Mouse (Mus musculus) limb, embryonic 14.5 days (tissue): ENCODE results near the gene Ankrd63. TPM values are rescaled to one million over a fixed set of nuclear protein-coding genes. Genes with fewer than 3 reads are reported as not detected.

Experiments used
- ATAC-seq: fragments of 200-750 bp; cut with Nextera tagmentation; 2 replicates; pipeline ENCODE4 v1.8.0; 2017; ENCODE audit warnings: low read depth, moderate number of reproducible peaks, moderate TSS enrichment; ENCODE audit not compliant: low FRiP score
- DNase-seq: peaks from one replicate; pipeline ENCODE4 v3.0.0-alpha.2; 2015; ENCODE audit warnings: low spot score
- H3K27ac ChIP-seq: fragments of 300-500 bp; sonication (generic); replicated peaks from 2 replicates; pipeline ENCODE4 v1.5.1; 2014; ENCODE audit warnings: low read depth, mild to moderate bottlenecking, low read length, moderate library complexity, mixed read lengths
- H3K27me3 ChIP-seq: fragments of 300-500 bp; sonication (generic); 2 replicates; pipeline ENCODE4 v1.6.1; 2014; ENCODE audit warnings: low read length, mixed read lengths; ENCODE audit not compliant: control insufficient read depth, insufficient read depth
- H3K36me3 ChIP-seq: fragments of 300-500 bp; sonication (generic); 2 replicates; pipeline ENCODE4 v1.6.1; 2014; ENCODE audit warnings: mild to moderate bottlenecking, low read length, moderate library complexity, mixed read lengths; ENCODE audit not compliant: control insufficient read depth, insufficient read depth
- H3K4me1 ChIP-seq: fragments of 300-500 bp; sonication (generic); 2 replicates; pipeline ENCODE4 v1.6.1; 2014; ENCODE audit warnings: antibody characterized with exemption, low read length, mixed read lengths; ENCODE audit not compliant: control insufficient read depth, insufficient read depth
- H3K4me2 ChIP-seq: fragments of 300-500 bp; sonication (generic); replicated peaks from 2 replicates; pipeline ENCODE4 v1.6.1; 2014; ENCODE audit warnings: low read depth, mild to moderate bottlenecking, low read length, moderate library complexity; ENCODE audit not compliant: severe bottlenecking
- H3K4me3 ChIP-seq: fragments of 300-500 bp; sonication (generic); replicated peaks from 2 replicates; pipeline ENCODE4 v1.5.1; 2014; ENCODE audit warnings: low read length
- H3K9ac ChIP-seq: fragments of 300-500 bp; sonication (generic); 2 replicates; pipeline ENCODE4 v1.6.1; 2014; ENCODE audit warnings: mild to moderate bottlenecking, low read depth, low read length, moderate library complexity; ENCODE audit not compliant: severe bottlenecking
- H3K9me3 ChIP-seq: fragments of 300-500 bp; sonication (generic); 2 replicates; pipeline ENCODE4 v1.6.1; 2016; ENCODE audit warnings: low read length; ENCODE audit not compliant: control insufficient read depth
- POLR2A ChIP-seq: fragments of 200-500 bp; IDR thresholded peaks from 2 replicates; pipeline ENCODE4 v1.8.0; 2012; ENCODE audit warnings: inconsistent platforms, mild to moderate bottlenecking, moderate library complexity, borderline replicate concordance; ENCODE audit not compliant: insufficient read depth, insufficient read length; ENCODE audit errors: extremely low read depth
- WGBS: fragments of 180-500 bp; shearing (Covaris S2); extraction: QIAGEN DNeasy Blood & Tissue Kit; methylation state at CpG from one replicate; pipeline ENCODE4 v1.1.7; 2014; 5-methylcytosine and 5-hydroxymethylcytosine counted together
- polyA plus RNA-seq, 2 experiments: library from polyadenylated mRNA; depleted of rRNA in 1 of 2; stranded (reverse) in 1 of 2; unstranded in 1 of 2; fragments of >200 nt; fragmentation: Nextera tagmentation in 1 of 2; extraction: Ambion mirVana in 1 of 2; gene quantifications; 2 replicates each; pipeline versions ENCODE4 v1.2.1 to v1.2.3; 2012 to 2014

Gene Ankrd63
- polyA plus RNA-seq, 2 experiments = 0.10 TPM; not detected in 1

DNA sequence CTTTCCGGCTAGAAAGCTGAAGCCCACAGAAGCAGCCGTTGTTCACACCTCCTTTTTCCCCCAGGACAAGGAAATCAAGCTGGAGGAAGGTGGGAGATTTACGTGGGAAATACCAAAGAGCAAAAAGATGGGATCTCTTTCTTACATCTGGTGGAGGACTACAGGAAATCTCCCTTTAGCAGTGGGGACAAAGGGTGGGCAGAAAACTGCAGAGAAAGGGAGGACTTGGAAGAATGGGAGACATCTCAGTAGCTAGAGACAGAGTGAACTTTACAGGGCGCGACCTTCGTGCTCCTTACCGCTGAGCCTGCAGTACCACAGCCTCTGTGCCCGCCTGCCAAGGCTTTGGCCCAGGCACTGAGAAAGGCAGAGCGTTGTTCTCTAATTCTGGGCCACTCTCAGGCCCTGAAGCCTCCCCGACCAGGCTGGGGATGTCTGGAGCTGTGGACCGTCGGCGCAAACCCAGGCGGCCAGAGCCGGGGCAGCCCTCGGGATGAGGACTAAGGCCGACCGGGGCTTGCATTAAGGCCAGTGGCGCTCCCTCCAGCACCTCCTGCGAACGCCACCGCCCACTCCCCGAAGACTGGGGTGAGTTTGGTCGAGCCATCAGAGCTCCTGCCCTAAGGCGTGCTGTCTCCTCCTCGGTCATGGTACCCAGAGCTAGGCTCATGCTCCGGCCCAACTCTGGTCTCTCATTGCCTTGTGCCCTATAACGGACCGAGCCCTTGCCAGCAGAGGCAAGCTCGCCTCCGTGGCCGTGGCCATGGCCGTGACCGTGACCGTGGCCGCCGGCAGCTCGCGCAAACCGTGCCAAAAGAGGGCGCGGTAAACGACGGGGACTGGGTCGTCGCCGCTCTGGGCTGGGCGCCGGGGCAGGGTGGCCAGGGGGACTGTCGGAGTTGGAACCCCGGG, 1.5 kb downstream of the Ankrd63 start:
- WGBS = 3% methylated on average over 49 of the region's 51 CpGs
- DNase-seq (no peak), ATAC-seq (no peak)
- Histone ChIP-seq H3K4me3 (peak overlapping the region; percentile 42), H3K4me1 (peaks cover 21% of the 10 kb centered on the region; the same call in 1 of the 2 replicates), H3K27me3 (peaks cover 85% of the 10 kb centered on the region), H3K36me3 (no peaks in the 10 kb centered on the region), H3K9me3 (no peaks in the 10 kb centered on the region), H3K27ac (no peak overlapping the region), H3K4me2 (peak overlapping the region; percentile 66), H3K9ac (no peak overlapping the region)
- TF ChIP-seq POLR2A = no peak

DNA sequence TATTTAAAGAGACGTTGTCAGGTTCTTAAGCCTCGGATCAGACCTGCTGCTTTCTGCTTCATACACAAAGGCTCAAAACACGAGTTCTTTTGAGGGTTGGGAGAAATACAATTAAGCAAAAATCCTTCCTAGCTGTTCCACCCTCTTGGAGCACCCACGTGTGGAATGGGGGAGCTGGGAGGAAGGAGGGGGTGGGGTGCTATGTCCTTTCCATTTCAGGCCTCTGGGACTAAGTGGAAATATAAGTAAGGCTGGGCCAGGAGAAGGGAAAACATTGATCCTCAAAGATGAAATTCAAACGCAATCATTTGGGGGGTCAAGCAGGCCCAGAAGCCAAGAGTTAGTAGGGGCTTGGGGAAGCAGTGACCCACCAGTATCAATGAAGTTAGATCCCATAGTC, 2.6 kb downstream of the Ankrd63 start:
- 8% methylated on average over 5 of the region's 5 CpGs for WGBS
- Histone ChIP-seq H3K4me1 (peaks cover 21% of the 10 kb centered on the region; the same call in 1 of the 2 replicates), H3K4me3 (0 out of 2 replicates have a peak overlapping the region, but pooled peaks have one; percentile 31), H3K9me3 (no peaks in the 10 kb centered on the region), H3K27me3 (peaks cover 83% of the 10 kb centered on the region), H3K9ac (no peak overlapping the region), H3K27ac (no peak overlapping the region), H3K4me2 (no peak overlapping the region), H3K36me3 (no peaks in the 10 kb centered on the region)
- DNase-seq = no peak
- no peak for ATAC-seq
- TF ChIP-seq POLR2A = no peak

DNA sequence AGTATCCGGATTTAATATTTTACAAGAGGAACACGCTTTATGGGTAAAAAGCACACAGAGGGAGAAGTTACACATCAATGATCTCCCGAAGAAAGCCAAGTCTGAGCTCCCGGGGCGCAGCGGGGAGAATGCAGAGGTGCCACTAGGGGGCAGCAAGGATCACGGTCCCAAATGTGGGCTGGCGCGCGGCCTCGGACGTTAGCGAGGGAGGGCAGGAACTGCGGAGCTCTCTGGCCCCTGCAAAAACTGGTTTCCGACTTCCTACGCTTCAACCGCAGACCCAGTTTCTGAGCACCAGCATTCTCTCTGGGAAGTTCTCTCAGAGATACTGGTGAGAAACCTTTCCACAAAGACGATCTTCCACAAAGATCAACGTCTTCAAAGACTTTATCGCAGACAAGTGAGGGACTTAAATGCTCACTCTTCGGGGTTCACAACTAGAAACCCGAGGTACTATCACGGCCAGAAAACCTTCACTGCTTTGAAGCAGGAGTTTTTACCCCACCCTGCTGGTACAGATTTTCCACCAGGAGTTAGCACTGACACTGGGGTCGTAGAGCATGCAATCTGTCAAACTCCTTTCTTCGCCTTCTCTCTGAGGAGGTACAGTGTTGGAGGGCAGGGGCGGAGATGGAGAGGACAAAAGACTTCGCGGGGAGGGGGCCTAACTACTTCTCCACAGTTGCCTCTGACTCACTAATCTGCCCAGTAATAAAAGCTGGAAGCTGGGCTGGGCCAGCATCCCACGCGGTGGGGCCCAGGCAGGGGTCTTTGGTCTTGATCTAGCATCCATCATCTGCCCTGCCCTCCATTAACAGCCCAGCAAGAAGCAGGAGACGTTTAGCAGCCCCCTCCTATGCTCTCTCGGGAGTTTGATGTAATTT, 3.3 kb downstream of the Ankrd63 start:
- WGBS = 2% methylated on average over 32 of the region's 32 CpGs
- H3K4me3 ChIP-seq = peak overlapping the region; percentile 31
- DNase-seq (peak; percentile 77), ATAC-seq (peak; percentile 41; the same call in 1 of the 2 replicates)
- peak overlapping the region; percentile 47 for H3K4me2 ChIP-seq
- H3K9me3 ChIP-seq = no peaks in the 10 kb centered on the region
- H3K36me3 ChIP-seq = no peaks in the 10 kb centered on the region
- H3K4me1 ChIP-seq = peaks cover 21% of the 10 kb centered on the region; the same call in 1 of the 2 replicates
- no peak for TF ChIP-seq POLR2A
- H3K9ac ChIP-seq = no peak overlapping the region
- peaks cover 81% of the 10 kb centered on the region for H3K27me3 ChIP-seq
- no peak overlapping the region for H3K27ac ChIP-seq

DNA sequence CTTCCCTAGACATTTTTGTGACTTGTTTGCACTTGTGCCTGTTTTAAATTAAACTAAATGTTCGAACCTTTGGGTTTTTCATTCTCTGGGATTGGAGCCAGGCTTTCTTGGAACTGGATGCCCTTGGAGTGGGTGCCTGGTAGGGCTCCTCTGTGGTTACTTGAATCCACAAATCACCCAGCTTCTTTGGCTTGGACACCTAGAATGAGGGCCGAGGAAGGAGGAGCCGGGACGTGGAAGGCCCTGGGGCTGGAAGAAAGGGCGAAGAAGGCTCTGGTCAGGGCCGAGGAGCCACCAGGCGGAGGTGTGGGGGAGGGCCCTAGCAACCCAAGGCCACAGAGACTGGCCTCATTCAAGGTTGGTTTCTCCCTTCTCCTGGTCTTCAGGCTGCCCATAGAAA, 5.8 kb downstream of the Ankrd63 start:
- no peak for TF ChIP-seq POLR2A
- DNase-seq (no peak), ATAC-seq (no peak)
- Histone ChIP-seq H3K4me3 (no peak overlapping the region), H3K27ac (no peak overlapping the region), H3K9me3 (no peaks in the 10 kb centered on the region), H3K36me3 (no peaks in the 10 kb centered on the region), H3K27me3 (peaks cover 56% of the 10 kb centered on the region), H3K4me2 (no peak overlapping the region), H3K9ac (no peak overlapping the region), H3K4me1 (peaks cover 11% of the 10 kb centered on the region; the same call in 1 of the 2 replicates)
- WGBS = 20% methylated on average over 7 of the region's 7 CpGs

DNA sequence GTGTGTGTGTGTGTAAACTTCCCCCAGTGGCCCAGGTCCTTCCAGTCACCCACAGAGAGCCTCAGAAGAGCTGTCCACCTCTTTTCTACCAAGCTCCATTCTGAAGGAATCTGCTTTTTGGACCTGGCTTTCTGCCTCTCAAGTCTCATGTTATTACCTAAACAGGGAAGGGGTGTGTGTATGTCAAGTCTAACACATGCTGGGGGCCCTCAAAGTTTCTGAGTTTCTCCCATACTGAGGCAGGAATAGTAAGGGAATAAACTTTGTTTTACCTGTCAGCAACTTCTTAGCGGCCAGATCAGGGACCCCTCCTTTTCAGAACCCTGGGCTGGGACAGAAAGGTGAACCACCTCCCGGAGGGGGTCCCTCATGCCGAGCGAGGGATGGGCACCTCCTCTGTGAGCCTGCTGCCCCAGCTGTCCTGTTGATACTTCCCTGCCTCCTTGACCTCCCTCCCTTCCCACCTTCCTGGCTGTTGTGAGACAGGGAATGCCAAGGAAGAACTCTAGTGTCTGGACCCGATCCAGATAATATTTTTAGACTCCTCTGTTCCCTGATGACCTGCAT, 6.4 kb downstream of the Ankrd63 start:
- Histone ChIP-seq H3K36me3 (no peaks in the 10 kb centered on the region), H3K4me1 (peaks cover 7% of the 10 kb centered on the region; the same call in 1 of the 2 replicates), H3K9ac (no peak overlapping the region), H3K4me2 (no peak overlapping the region), H3K4me3 (no peak overlapping the region), H3K27me3 (peaks cover 50% of the 10 kb centered on the region), H3K27ac (no peak overlapping the region), H3K9me3 (no peaks in the 10 kb centered on the region)
- 46% methylated on average over 5 of the region's 5 CpGs for WGBS
- DNase-seq (no peak), ATAC-seq (no peak)
- TF ChIP-seq POLR2A = no peak
